Mouse (Mus musculus): ENCODE measurements around the gene Ripor3. TPM values are rescaled to one million over a fixed set of nuclear protein-coding genes. Genes with fewer than 3 reads are reported as not detected.
"Not testable (repeated sequence)": the region's sequence is repeated elsewhere in the genome, so short reads cannot be mapped to it uniquely, and the experiment has no call there.

Ripor3 gene
- under 1 TPM in 2 of 4 experiments, not detected in 2; 0.39 to 0.41 TPM for total RNA-seq (2022)

- peak; percentile 73 to 75 for DNase-seq (ENCODE audit: low spot score in 2 of 2)
Measured at GRCm38 (mm10) chr2:168009936-168010668, at the start of gene Ripor3. TSS of gene Ripor3 (minus strand) at chr2:168010618.

- DNase-seq (ENCODE audit: low spot score in 2 of 2), result no peak
Measured at GRCm38 (mm10) chr2:168059200-168059790, 48.9 kb upstream of the Ripor3 start.

DNA sequence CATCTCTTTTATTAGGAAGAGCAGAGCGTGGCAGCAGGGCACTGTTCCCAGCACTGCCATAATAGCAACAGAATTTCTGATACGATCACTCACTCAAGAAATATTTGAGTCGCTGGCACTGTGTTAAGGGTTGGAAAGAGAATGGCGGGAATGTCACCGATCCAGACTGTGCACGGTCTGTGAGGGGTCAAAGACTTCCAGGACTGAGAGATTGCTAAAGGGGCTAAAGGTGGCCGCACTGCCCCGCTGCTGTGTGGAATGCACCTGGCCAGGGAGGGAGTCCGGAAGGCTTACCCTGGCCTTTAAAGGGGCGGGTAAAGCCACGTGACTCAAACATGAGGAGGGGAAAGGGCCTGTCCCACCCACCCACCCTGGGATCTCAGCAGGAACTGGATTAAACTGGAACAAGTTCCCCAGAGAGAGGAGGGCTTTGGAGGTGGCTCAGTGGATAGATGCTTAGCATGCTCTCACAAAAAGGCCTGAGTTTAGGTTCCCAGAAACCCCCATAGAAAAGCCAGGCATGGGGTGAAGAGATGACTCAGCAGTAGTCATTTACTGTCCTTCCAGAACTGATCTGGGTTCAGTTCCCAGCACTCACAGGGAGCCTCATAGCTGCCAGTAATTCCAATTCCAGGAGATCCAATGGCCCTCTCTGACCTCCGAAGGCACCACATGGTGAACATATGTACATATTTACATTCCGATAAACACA is 48.2 kb upstream of the Ripor3 start:
- no peak for DNase-seq (ENCODE audit: low spot score in 2 of 2)

GRCm38 (mm10) chr2:168057876-168058275 is 47.5 kb upstream of the Ripor3 start:
- DNase-seq (ENCODE audit: low spot score in 2 of 2), result not testable (repeated sequence)

DNA sequence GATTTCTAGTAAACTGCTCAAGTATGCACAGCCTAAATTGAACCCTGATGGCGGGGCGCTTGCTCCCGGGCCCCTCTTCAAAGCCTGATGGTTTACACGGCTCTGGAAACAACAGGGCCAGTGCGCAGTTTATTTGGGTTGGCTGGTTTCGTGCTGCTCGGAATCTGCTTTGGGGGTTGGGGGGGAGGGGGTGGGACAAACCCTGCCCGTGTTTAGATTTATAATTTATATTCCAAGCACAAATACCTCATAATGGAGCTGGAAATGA is 46.2 kb upstream of the Ripor3 start:
- no peak for DNase-seq (ENCODE audit: low spot score in 2 of 2)

DNA sequence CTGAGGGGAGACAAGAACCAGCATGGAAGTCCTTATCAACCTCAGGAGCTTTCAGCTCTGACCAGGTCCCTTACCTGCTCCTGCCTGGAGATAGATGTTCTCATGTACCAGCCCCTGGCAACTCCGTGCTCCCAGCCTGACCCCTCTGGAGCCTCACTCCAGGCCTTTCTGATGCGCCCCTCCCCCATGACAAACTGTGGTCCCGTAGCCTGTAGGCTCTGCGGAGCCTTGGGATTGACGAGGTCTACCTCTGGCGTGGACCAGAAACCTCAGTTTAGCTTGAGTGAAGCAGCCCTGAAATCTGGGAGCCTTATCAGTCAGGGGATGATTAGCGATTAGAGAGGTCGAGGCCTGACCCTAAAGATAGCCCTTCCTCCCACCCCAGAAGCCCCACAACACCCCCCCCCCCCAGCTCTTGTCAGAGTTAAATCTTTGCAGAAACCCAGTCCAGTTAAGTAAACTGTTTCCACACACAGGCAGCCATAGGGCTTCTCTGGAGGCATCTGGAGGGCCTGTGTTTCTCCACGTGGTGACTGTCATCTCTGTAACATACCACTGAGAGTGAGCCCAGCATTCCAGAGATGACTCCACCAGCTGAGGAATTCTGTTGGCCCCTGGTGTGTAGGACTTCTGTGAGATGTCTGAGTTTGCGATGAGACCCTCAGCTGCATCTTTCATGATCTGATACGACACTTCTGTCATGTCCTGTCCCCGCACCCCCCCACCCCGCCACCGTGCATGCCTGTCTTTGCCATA is 45.7 kb upstream of the Ripor3 start:
- DNase-seq (ENCODE audit: low spot score in 2 of 2), result no peak

- no peak for DNase-seq (ENCODE audit: low spot score in 2 of 2)
Measured at GRCm38 (mm10) chr2:168054142-168054541, 43.7 kb upstream of the Ripor3 start.

- DNase-seq (ENCODE audit: low spot score in 2 of 2), result peak in 1 of 2 experiments; percentile 20
Measured at GRCm38 (mm10) chr2:168052689-168053088, 42.3 kb upstream of the Ripor3 start.

DNA sequence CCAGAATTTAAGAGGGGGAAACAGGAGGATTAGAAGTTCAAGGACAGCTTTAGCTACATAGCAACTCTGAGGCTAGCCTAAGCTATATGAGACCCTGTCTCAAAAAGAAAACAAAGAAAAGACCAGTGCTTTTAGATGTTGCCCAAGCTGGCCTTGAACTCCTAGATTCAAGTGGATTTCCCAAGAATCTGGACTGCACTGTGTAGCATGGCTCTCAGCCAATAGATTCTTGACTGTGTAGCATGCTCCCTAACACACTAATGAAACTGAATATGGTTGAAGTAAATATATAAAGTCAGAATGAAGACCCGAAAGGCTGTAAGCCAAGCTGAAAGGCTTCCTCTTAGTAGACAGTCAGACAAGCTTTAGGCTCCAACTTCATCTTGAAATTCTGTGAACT is 41.7 kb upstream of the Ripor3 start:
- no peak for DNase-seq (ENCODE audit: low spot score in 2 of 2)

GRCm38 (mm10) chr2:168050000-168050942 is 39.9 kb upstream of the Ripor3 start:
- no peak for DNase-seq (ENCODE audit: low spot score in 2 of 2)

GRCm38 (mm10) chr2:168049002-168049635 is 38.7 kb upstream of the Ripor3 start:
- DNase-seq (ENCODE audit: low spot score in 2 of 2), result no peak

DNA sequence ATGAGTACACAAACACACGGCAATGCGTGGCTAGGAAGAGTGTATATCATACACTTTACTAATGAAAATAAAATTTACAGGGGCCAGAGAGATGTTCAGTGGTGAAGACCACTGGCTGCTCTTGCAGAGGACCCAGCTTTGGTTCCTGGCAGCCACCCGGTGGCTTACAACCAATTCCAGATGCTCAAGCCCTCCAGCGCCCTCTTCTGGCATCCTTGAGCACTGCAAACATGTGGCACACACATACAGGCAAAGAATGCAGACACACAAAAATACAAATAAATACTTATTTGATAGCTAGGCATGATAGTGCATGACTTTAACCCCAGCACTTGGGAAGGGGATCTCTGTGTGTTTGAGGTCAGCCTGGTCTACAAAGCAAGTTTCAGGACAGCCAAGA is 36.0 kb upstream of the Ripor3 start:
- no peak for DNase-seq (ENCODE audit: low spot score in 2 of 2)

DNA sequence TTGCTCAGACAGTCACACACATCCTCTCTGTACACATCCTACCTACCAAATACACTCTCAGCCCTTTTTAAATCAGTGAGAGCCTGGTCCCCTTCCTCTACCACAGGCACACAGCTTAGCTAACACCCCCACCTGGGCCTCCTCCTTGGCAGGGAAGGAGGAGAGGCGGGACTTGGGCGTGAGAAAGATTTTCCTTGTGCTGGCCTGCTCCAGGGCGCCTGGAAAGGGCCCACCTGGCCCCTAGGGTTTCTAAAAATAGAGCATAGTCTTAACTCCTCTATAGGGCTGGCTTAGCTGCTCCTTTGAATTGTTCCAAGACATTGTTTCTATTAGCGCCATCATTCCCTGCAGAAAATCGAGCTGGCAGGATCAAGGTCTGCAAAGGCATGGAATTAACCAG is 35.4 kb upstream of the Ripor3 start:
- DNase-seq (ENCODE audit: low spot score in 2 of 2), result no peak

GRCm38 (mm10) chr2:168045357-168045756 is 34.9 kb upstream of the Ripor3 start:
- no peak for DNase-seq (ENCODE audit: low spot score in 2 of 2)

DNA sequence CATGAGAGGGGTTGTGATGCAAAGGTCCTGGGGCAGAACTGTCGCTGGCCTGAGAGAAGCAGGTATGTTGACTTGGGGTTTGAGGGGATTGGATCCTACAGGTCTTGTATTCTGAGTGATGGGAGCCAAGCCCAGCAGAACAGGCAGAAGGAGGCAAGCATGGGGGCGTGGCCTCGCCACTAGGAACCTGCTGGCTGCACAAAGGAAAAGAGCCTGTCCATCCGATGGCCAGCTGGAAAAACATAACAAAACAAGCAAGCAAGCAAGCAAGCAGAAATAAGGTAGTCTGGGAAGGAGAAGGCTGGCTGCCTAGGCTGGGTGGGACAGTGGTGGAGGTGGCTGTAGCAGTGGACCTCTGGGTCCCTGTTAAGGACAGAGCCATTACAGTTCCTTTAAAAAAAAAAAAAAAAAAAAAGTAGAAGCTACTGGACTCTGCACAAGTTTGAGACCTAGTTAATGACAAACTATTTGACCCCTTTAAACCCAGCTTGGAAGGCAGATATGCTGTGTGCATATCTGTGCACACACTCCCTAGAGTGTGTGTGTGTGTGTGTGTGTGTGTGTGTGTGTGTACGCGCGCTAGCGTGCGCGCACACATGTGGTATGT is 34.4 kb upstream of the Ripor3 start:
- no peak for DNase-seq (ENCODE audit: low spot score in 2 of 2)

GRCm38 (mm10) chr2:168042019-168042418 is 31.6 kb upstream of the Ripor3 start:
- DNase-seq (ENCODE audit: low spot score in 2 of 2), result no peak

- DNase-seq (ENCODE audit: low spot score in 2 of 2), result no peak
Measured at GRCm38 (mm10) chr2:168040751-168041150, 30.3 kb upstream of the Ripor3 start.

GRCm38 (mm10) chr2:168037063-168037462 is 26.6 kb upstream of the Ripor3 start:
- no peak for DNase-seq (ENCODE audit: low spot score in 2 of 2)

DNA sequence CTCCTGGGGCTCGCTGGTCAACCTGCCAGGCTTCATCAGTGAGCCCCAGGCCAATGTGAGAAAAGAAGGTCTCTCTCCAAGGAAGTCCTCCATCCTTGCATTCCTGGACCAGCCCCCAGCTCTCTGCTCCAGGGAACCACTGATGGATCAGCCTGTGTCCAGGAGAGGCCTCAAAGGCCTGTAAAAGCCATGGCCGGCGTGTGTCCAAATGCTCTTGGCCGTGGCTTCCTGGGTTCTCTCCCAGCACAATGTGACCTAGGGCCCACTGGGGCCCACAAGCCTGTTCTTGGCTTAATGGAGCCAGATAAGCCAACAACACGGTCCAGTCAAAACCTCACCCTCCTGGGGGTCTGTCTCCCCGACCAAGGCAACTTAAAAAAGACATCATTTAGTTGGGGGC is 25.5 kb upstream of the Ripor3 start:
- no peak for DNase-seq (ENCODE audit: low spot score in 2 of 2)

DNA sequence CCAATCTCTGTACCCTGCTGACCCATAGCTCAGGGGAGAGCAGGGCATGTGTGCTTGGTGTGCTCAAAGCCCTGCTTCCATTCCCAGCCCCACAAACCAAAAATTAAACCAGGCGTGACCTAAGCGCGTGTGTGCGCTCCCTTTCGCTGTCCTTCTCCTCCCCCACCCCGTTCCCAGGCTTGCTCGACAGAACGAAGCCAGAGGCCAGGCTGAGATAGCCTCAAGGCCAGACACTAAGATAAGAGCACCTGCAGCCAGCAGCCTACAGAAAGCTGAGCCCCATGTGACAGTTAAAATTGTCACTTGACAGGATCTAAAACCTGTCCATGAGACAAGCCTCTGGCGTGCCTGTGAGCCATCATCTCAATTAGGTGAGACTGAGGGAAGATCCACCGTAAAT is 23.5 kb upstream of the Ripor3 start:
- no peak for DNase-seq (ENCODE audit: low spot score in 2 of 2)

Measured in gastrocnemius, adult 8-10 months (tissue).